11 mouse cellular contexts compared by ENCODE assay signal in genomic region chr19:11536593-11536992, GRCm38 (mm10). TPM values are rescaled to one million over a fixed set of nuclear protein-coding genes. Genes with fewer than 3 reads are reported as not detected.
DNase-seq lines count a peak whose midpoint lies in the region; ATAC-seq and TF ChIP-seq lines count a peak whose summit lies in the region.
"Had no signal": no experiment of that assay in that cellular context is flagged by ENCODE, and none has a peak within 500 bp of the region (broad histone marks: within the 10 kb centered on the region; RNA-seq: fewer than 3 reads in every experiment).

Ms4a4d (plus strand) TSS chr19:11536801.

- no peaks in the 10 kb centered on the region for H3K27me3 ChIP-seq in heart, adult 2 months (ENCODE audit: control insufficient read depth, insufficient read depth, low read length)
- H3K27me3 ChIP-seq in heart, embryonic 11.5 days (ENCODE audit: control insufficient read depth, insufficient read depth, low read length): no peaks in the 10 kb centered on the region
- H3K27me3 ChIP-seq in small intestine, adult 2 months (ENCODE audit: control insufficient read depth, insufficient read depth, low read length): no peaks in the 10 kb centered on the region
- H3K27me3 ChIP-seq: CH12.LX had no signal

- no peak within 1 kb of the TSS for H3K4me3 ChIP-seq in heart, adult 2 months
- H3K4me3 ChIP-seq in heart, embryonic 11.5 days (ENCODE audit: low read depth, low read length): no peak within 1 kb of the TSS
- H3K4me3 ChIP-seq in small intestine, adult 2 months (ENCODE audit: low read depth, low read length): peak within 1 kb of the TSS; percentile 47

- peak; percentile 53; the same call in 1 of the 2 replicates for TF ChIP-seq POLR2A in heart, adult 2 months (IDR thresholded peaks at IDR 0.05; ENCODE audit: insufficient read depth, low read depth, low read length)
- TF ChIP-seq POLR2A in small intestine, adult 2 months (IDR thresholded peaks at IDR 0.05; ENCODE audit: low read depth, low read length): no peak

- H3K79me2 ChIP-seq in heart, adult 2 months (replicated peaks; ENCODE audit: control insufficient read depth, insufficient read depth, low read length): no peaks in the 10 kb centered on the region

- H3K4me1 ChIP-seq in heart, adult 2 months (ENCODE audit: control insufficient read depth, insufficient read depth, low read length): no peaks in the 10 kb centered on the region; the same call in 1 of the 2 replicates
- H3K4me1 ChIP-seq in heart, embryonic 11.5 days (ENCODE audit: control insufficient read depth, insufficient read depth, low read length): no peaks in the 10 kb centered on the region
- no peaks in the 10 kb centered on the region for H3K4me1 ChIP-seq in small intestine, adult 2 months (ENCODE audit: control insufficient read depth, insufficient read depth, insufficient read length, low read length)

- no peak for TF ChIP-seq EP300 in heart, adult 2 months (IDR thresholded peaks at IDR 0.05; ENCODE audit: insufficient read depth, low read depth, low read length)

- DNase-seq in heart, adult 2 months: peak; percentile 72 to 76
- peak; percentile 6 for DNase-seq in embryo, embryonic 10.5 days (ENCODE audit: low spot score)
- DNase-seq in heart, postnatal 25 days (ENCODE audit: low spot score): peak; percentile 53
- no peak for DNase-seq in thymus, postnatal 14 days
- no peak for DNase-seq in thymus, postnatal 4 days

- no peaks in the 10 kb centered on the region for H3K36me3 ChIP-seq in heart, adult 2 months (ENCODE audit: control insufficient read depth, insufficient read depth, low read length)
- H3K36me3 ChIP-seq in heart, embryonic 11.5 days (ENCODE audit: control insufficient read depth, insufficient read depth, low read length): no peaks in the 10 kb centered on the region
- no peaks in the 10 kb centered on the region for H3K36me3 ChIP-seq in small intestine, adult 2 months (ENCODE audit: control insufficient read depth, insufficient read depth, low read length)

- H3K9ac ChIP-seq in heart, adult 2 months (ENCODE audit: low read depth, low read length): peak within 1 kb of the TSS; percentile 6; the same call in 1 of the 2 replicates
- H3K9ac ChIP-seq in heart, embryonic 11.5 days (ENCODE audit: low read depth, low read length): no peak within 1 kb of the TSS

- no peak for TF ChIP-seq CTCF in heart, adult 2 months (IDR thresholded peaks at IDR 0.05)
- TF ChIP-seq CTCF in small intestine, adult 2 months (IDR thresholded peaks at IDR 0.05; ENCODE audit: extremely low read depth, insufficient read length, insufficient replicate concordance, low read depth, low read length): no peak

- H3K27ac ChIP-seq in heart, adult 2 months: peak within 1 kb of the TSS; percentile 60
- no peak within 1 kb of the TSS for H3K27ac ChIP-seq in heart, embryonic 11.5 days (ENCODE audit: low read depth, low read length)
- H3K27ac ChIP-seq in small intestine, adult 2 months (ENCODE audit: insufficient read depth, low read depth, low read length): peak within 1 kb of the TSS; percentile 69

- ATAC-seq in heart, embryonic 11.5 days (replicated peaks; ENCODE audit: insufficient number of reproducible peaks, low FRiP score, low TSS enrichment): no peak
- ATAC-seq in cerebellum, adult (ENCODE audit: insufficient number of reproducible peaks, low FRiP score, low TSS enrichment): no peak

- 6% methylated on average over 7 of the region's 7 CpGs for whole genome bisulfite sequencing in heart, adult 2 months
- WGBS in heart, embryonic 11.5 days (ENCODE audit: insufficient replicate concordance): 10% methylated on average over 7 of the region's 7 CpGs
- WGBS in small intestine, adult 2 months: 22% methylated on average over 7 of the region's 7 CpGs

- no peak within 1 kb of the TSS for H3K4me2 ChIP-seq in heart, embryonic 11.5 days

- no peaks in the 10 kb centered on the region for H3K9me3 ChIP-seq in heart, embryonic 11.5 days (replicated peaks; ENCODE audit: control insufficient read depth, low read length)

- intact Hi-C loops in heart, adult 2 months (cut with DNase I): no loop called here
- intact Hi-C loops in heart, postnatal 25 days (cut with DNase I): no loop called here

RNA-seq across cellular contexts. Expression of gene Ms4a4d, which starts in this region (rescaled TPM):
- total RNA-seq in heart, adult 2 months (2021): 1 to 10 TPM; 6.9 to 8.0 TPM
- 16.0 and 19.6 TPM in 2 replicates for polyA plus RNA-seq in heart, adult 2 months (2012; rRNA removed)
- 0.44 and 0.56 TPM in 2 replicates for polyA plus RNA-seq in heart, embryonic 11.5 days (2014; fragmentation: Nextera tagmentation; extraction: Ambion mirVana)
- 10 to 100 TPM in 1 of 2 experiments, 1 to 10 TPM in 1; 5.6 to 10.3 TPM for total RNA-seq in heart, postnatal 25 days (2021)
- polyA plus RNA-seq in small intestine, adult 2 months (2012; rRNA removed): 5.5 and 6.6 TPM in 2 replicates
- total RNA-seq: CH12.LX; layer of hippocampus, adult 18-20 months; megakaryocyte-erythroid progenitor cell, adult 5-6 weeks had no signal

Comparison
In these comparisons a context has a peak if more than half of its experiments do, and no peak if none do; other contexts are left out.
1. DNase-seq: peak in heart, adult 2 months (2 of 2), embryo, embryonic 10.5 days (single experiment) and heart, postnatal 25 days (single experiment); none in thymus, postnatal 14 days (single experiment) and thymus, postnatal 4 days (single experiment).